Mouse (Mus musculus) bone marrow, adult 2 months (tissue): ENCODE data around the gene Micu1. TPM values are rescaled to one million over a fixed set of nuclear protein-coding genes. Genes with fewer than 3 reads are reported as not detected.

Experiments
- H3K27ac ChIP-seq: fragments of 200-500 bp; 2 replicates; pipeline ENCODE4 v1.5.1; 2012; ENCODE audit warnings: low read depth, mild to moderate bottlenecking, control low read depth, inconsistent platforms, low read length; ENCODE audit not compliant: control insufficient read depth, poor library complexity, insufficient read depth
- H3K4me1 ChIP-seq: fragments of 200-500 bp; 2 replicates; pipeline ENCODE4 v1.6.1; 2011; ENCODE audit warnings: low read length; ENCODE audit not compliant: control insufficient read depth, insufficient read depth
- H3K4me3 ChIP-seq: fragments of 200-500 bp; replicated peaks from 2 replicates; pipeline ENCODE3; 2011; ENCODE audit warnings: mild to moderate bottlenecking, low read depth, low read length, control low read depth; ENCODE audit not compliant: control insufficient read depth
- CTCF ChIP-seq: fragments of 200-500 bp; IDR thresholded peaks from 2 replicates; pipeline ENCODE4 v1.5.1; 2011; ENCODE audit warnings: low read length, control low read depth; ENCODE audit not compliant: control insufficient read depth, insufficient read depth
- POLR2A ChIP-seq: fragments of 200-500 bp; IDR thresholded peaks from 2 replicates; pipeline ENCODE4 v1.6.1; 2011; ENCODE audit warnings: low read depth, mild to moderate bottlenecking, control low read depth, low read length, borderline replicate concordance; ENCODE audit not compliant: control insufficient read depth
- WGBS: fragments of 180-500 bp; shearing (Covaris S2); methylation state at CpG from one replicate; pipeline ENCODE4 v1.1.7; 2018; 5-methylcytosine and 5-hydroxymethylcytosine counted together
- polyA plus RNA-seq: library from polyadenylated mRNA; stranded (reverse); fragments of >200 nt; gene quantifications from 2 replicates; pipeline ENCODE4 v1.2.4, GENCODE M21; 2011; ENCODE audit warnings: low replicate concordance; ENCODE audit not compliant: missing spikeins, insufficient read depth, insufficient read length

Gene Micu1
- polyA plus RNA-seq, 1 experiment, result 29.0 TPM

DNA sequence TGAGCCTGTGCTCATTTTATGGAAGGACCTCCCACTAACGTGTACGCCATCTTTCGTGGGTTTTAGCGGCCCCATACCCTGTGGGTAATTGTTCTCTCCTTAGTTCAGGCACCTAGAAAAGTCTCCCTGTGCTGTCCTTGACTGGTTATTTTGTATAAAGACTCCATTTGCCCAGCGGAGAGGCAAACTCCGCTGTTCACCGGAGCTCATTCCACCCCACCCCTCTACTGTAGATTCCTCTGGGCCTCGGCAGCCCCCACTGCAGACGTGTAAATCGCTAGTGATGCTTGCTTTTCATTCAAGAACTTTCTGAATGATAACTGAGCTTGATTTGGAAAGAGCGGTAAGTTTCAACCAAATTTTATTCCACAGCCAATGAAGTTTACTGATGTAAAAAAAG, 53.4 kb downstream of the Micu1 start:
- Histone ChIP-seq H3K27ac (no peak overlapping the region), H3K4me3 (no peak overlapping the region), H3K4me1 (no peaks in the 10 kb centered on the region)
- 93% methylated on average over 11 of the region's 11 CpGs for WGBS
- no peak for TF ChIP-seq CTCF
- TF ChIP-seq POLR2A, result no peak

GRCm38 (mm10) chr10:59756090-59756489, 53.8 kb downstream of the Micu1 start:
- H3K4me3 ChIP-seq, result no peak overlapping the region
- H3K27ac ChIP-seq, result no peak overlapping the region
- TF ChIP-seq CTCF, result no peak
- TF ChIP-seq POLR2A, result no peak
- 90% methylated on average over 12 of the region's 12 CpGs for WGBS
- no peaks in the 10 kb centered on the region for H3K4me1 ChIP-seq

- TF ChIP-seq CTCF (no peak), POLR2A (no peak)
- H3K27ac ChIP-seq, result no peak overlapping the region
- no peaks in the 10 kb centered on the region for H3K4me1 ChIP-seq
- 87% methylated on average over 8 of the region's 8 CpGs for WGBS
- H3K4me3 ChIP-seq, result no peak overlapping the region
These were observed 54.3 kb downstream of the Micu1 start for GRCm38 (mm10) chr10:59756570-59756969.

- no peak overlapping the region for H3K4me3 ChIP-seq
- WGBS, result 89% methylated on average over 6 of the region's 6 CpGs
- H3K27ac ChIP-seq, result no peak overlapping the region
- no peaks in the 10 kb centered on the region for H3K4me1 ChIP-seq
- TF ChIP-seq CTCF (no peak), POLR2A (no peak)
These were observed 62.5 kb downstream of the Micu1 start for GRCm38 (mm10) chr10:59764781-59765180.

- H3K4me1 ChIP-seq, result no peaks in the 10 kb centered on the region
- H3K27ac ChIP-seq, result no peak overlapping the region
- 89% methylated on average over 13 of the region's 13 CpGs for WGBS
- TF ChIP-seq POLR2A (no peak), CTCF (no peak)
- H3K4me3 ChIP-seq, result no peak overlapping the region
These were observed 66.2 kb downstream of the Micu1 start for GRCm38 (mm10) chr10:59768369-59769079.

GRCm38 (mm10) chr10:59771375-59772048, 69.2 kb downstream of the Micu1 start:
- no peaks in the 10 kb centered on the region for H3K4me1 ChIP-seq
- TF ChIP-seq POLR2A (no peak), CTCF (no peak)
- WGBS, result 85% methylated on average over 6 of the region's 6 CpGs

GRCm38 (mm10) chr10:59772049-59772397, 69.7 kb downstream of the Micu1 start:
- TF ChIP-seq CTCF, result no peak
- no peak for TF ChIP-seq POLR2A
- Histone ChIP-seq H3K4me3 (no peak overlapping the region), H3K27ac (no peak overlapping the region), H3K4me1 (no peaks in the 10 kb centered on the region)
- WGBS, result 83% methylated on average over 2 of the region's 2 CpGs

More at GRCm38 (mm10) chr10:59771375-59772048, 69.2 kb downstream of the Micu1 start:
- Histone ChIP-seq H3K4me3 (no peak overlapping the region), H3K27ac (no peak overlapping the region)

DNA sequence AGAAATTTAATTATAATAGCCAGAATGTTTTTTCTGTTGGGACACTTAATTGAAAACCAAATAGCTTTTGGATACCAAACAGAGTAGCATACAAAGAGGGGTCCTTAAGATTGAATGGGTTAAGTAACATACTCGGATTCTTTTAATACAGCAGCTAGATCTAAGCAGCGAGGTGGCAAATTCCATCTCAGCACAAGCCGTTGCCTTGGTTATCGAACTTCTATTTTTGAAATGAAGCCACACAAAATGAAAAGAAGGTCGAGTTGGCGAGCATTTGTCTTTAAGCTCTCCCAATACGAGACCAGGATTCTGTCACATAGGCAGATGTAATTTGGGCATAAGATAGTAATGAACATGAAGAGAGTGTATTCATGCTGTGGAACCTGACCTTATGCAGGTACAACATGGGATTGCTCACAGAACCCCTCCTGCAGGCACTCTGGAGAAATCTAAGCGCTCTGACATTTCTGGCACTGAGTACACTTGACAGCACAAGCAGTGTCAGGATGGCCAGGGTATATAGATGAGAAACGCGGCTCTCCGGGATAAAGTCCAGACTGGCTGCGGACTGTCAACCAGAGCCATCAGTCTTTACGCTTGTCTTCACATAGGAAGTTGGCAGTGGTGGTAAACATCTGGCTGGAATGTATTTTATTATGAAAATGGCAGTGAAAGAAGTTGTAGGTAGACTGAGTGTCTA, 71.3 kb downstream of the Micu1 start:
- Histone ChIP-seq H3K27ac (no peak overlapping the region), H3K4me1 (no peaks in the 10 kb centered on the region), H3K4me3 (no peak overlapping the region)
- WGBS, result 92% methylated on average over 13 of the region's 13 CpGs
- TF ChIP-seq POLR2A (no peak), CTCF (no peak)
